Mouse (Mus musculus) kidney, postnatal 10 days (tissue): Measurements from ENCODE around the gene F2r.

Experiments
- DNase-seq: peaks from one replicate; pipeline ENCODE4 v3.0.0; 2021; ENCODE audit warnings: mixed read lengths

The F2r gene

GRCm38 (mm10) chr13:95630747-95631146 lies 12.5 kb upstream of the F2r start:
- no peak for DNase-seq

- no peak for DNase-seq
These were observed 11.5 kb upstream of the F2r start for GRCm38 (mm10) chr13:95629751-95630150.

- no peak for DNase-seq
These were observed 8.4 kb upstream of the F2r start for GRCm38 (mm10) chr13:95626696-95627095.

- DNase-seq, result no peak
These were observed 4.8 kb upstream of the F2r start for GRCm38 (mm10) chr13:95623042-95623441.

GRCm38 (mm10) chr13:95621563-95621962 lies 3.3 kb upstream of the F2r start:
- no peak for DNase-seq

- DNase-seq, result no peak
These were observed 572 bp upstream of the F2r start for GRCm38 (mm10) chr13:95618859-95619258.

GRCm38 (mm10) chr13:95617671-95618171 lies 566 bp downstream of the F2r start:
- peak; percentile 52 for DNase-seq

- no peak for DNase-seq
These were observed 1.1 kb downstream of the F2r start for GRCm38 (mm10) chr13:95617082-95617670.

GRCm38 (mm10) chr13:95616512-95616911 lies 1.8 kb downstream of the F2r start:
- DNase-seq, result peak; percentile 31

- no peak for DNase-seq
These were observed 3.5 kb downstream of the F2r start for GRCm38 (mm10) chr13:95614757-95615156.

GRCm38 (mm10) chr13:95612243-95612642 lies 6.0 kb downstream of the F2r start:
- no peak for DNase-seq

- no peak for DNase-seq
These were observed 6.5 kb downstream of the F2r start for GRCm38 (mm10) chr13:95611752-95612151.

- DNase-seq, result no peak
These were observed 7.3 kb downstream of the F2r start for GRCm38 (mm10) chr13:95610786-95611562.

- DNase-seq, result no peak
These were observed 9.2 kb downstream of the F2r start for GRCm38 (mm10) chr13:95609088-95609420.

GRCm38 (mm10) chr13:95608416-95609087 lies 9.7 kb downstream of the F2r start:
- no peak for DNase-seq

- no peak for DNase-seq
These were observed 11.3 kb downstream of the F2r start for GRCm38 (mm10) chr13:95607019-95607418.

- no peak for DNase-seq
These were observed 14.0 kb downstream of the F2r start for GRCm38 (mm10) chr13:95604288-95604687.

- DNase-seq, result no peak
These were observed 18.4 kb downstream of the F2r start for GRCm38 (mm10) chr13:95599833-95600359.

- no peak for DNase-seq
These were observed 19.9 kb downstream of the F2r start for GRCm38 (mm10) chr13:95598232-95598920.

- DNase-seq, result no peak
These were observed 20.7 kb downstream of the F2r start for GRCm38 (mm10) chr13:95597578-95597977.

GRCm38 (mm10) chr13:95596689-95597088 lies 21.6 kb downstream of the F2r start:
- DNase-seq, result no peak

GRCm38 (mm10) chr13:95595921-95596320 lies 22.4 kb downstream of the F2r start:
- DNase-seq, result no peak

- peak; percentile 72 for DNase-seq
These were observed 22.9 kb downstream of the F2r start for GRCm38 (mm10) chr13:95595411-95595810.
